In genomic region chr8:121911400-121911799, GRCm38 (mm10) we compare ENCODE assay signal across 28 mouse cellular contexts. TPM values are rescaled to one million over a fixed set of nuclear protein-coding genes. Genes with fewer than 3 reads are reported as not detected.
DNase-seq lines count a peak whose midpoint lies in the region; ATAC-seq and TF ChIP-seq lines count a peak whose summit lies in the region.
"Had no signal": no experiment of that assay in that cellular context is flagged by ENCODE, and none has a peak within 500 bp of the region (broad histone marks: within the 10 kb centered on the region; RNA-seq: fewer than 3 reads in every experiment).

No protein-coding gene starts in this region.

- H3K9me3 ChIP-seq in hindbrain, embryonic 13.5 days = no peaks in the 10 kb centered on the region
- H3K9me3 ChIP-seq in hindbrain, embryonic 11.5 days (ENCODE audit: control insufficient read depth, low read length) = no peaks in the 10 kb centered on the region
- H3K9me3 ChIP-seq in midbrain, embryonic 10.5 days (replicated peaks) = no peaks in the 10 kb centered on the region
- no peaks in the 10 kb centered on the region for H3K9me3 ChIP-seq in midbrain, embryonic 11.5 days (ENCODE audit: control insufficient read depth, low read length)
- peaks cover 2% of the 10 kb centered on the region for H3K9me3 ChIP-seq in CH12.LX (replicated peaks; ENCODE audit: low read length)
- H3K9me3 ChIP-seq: heart, embryonic 13.5 days; limb, embryonic 15.5 days had no signal

- TF ChIP-seq CTCF in CH12.LX (conservative IDR thresholded peaks at IDR 0.05 in 1 of 2, IDR thresholded peaks at IDR 0.05 in 1 of 2; ENCODE audit: low read depth in 2 of 2, low read length in 2 of 2) = no peak
- TF ChIP-seq CTCF in cortical plate, adult 2 months (IDR thresholded peaks at IDR 0.05; ENCODE audit: extremely low read depth, insufficient read depth, low read length) = no peak
- no peak for TF ChIP-seq CTCF in cerebellum, adult 2 months (IDR thresholded peaks at IDR 0.05; ENCODE audit: borderline replicate concordance, insufficient read depth, low read depth, low read length)

- H3K4me1 ChIP-seq in hindbrain, embryonic 13.5 days (replicated peaks) = peaks cover 9% of the 10 kb centered on the region
- H3K4me1 ChIP-seq in hindbrain, embryonic 11.5 days (replicated peaks; ENCODE audit: control insufficient read depth, insufficient read depth, low read length) = no peaks in the 10 kb centered on the region
- H3K4me1 ChIP-seq in midbrain, embryonic 10.5 days = peaks cover 48% of the 10 kb centered on the region
- H3K4me1 ChIP-seq in midbrain, embryonic 11.5 days (ENCODE audit: control insufficient read depth, insufficient read depth, low read length) = peaks cover 9% of the 10 kb centered on the region; the same call in 1 of the 2 replicates
- H3K4me1 ChIP-seq in CH12.LX (ENCODE audit: control insufficient read depth in 1 of 2, insufficient read depth in 2 of 2) = peaks cover 38 to 61% of the 10 kb centered on the region in 2 experiments
- peaks cover 2% of the 10 kb centered on the region; the same call in 1 of the 2 replicates for H3K4me1 ChIP-seq in cortical plate, adult 2 months (ENCODE audit: control insufficient read depth, insufficient read depth, low read length)
- no peaks in the 10 kb centered on the region; the same call in 1 of the 2 replicates for H3K4me1 ChIP-seq in cerebellum, adult 2 months (ENCODE audit: control insufficient read depth, insufficient read depth, low read length)

- peak overlapping the region; percentile 35 for H3K27ac ChIP-seq in hindbrain, embryonic 13.5 days
- H3K27ac ChIP-seq in hindbrain, embryonic 11.5 days (ENCODE audit: low read depth, low read length) = no peak overlapping the region
- H3K27ac ChIP-seq in midbrain, embryonic 10.5 days (replicated peaks) = peak overlapping the region; percentile 55; the same call in 1 of the 2 replicates
- no peak overlapping the region for H3K27ac ChIP-seq in midbrain, embryonic 11.5 days (ENCODE audit: low read depth, low read length)
- H3K27ac ChIP-seq in CH12.LX (ENCODE audit: insufficient read depth, low read depth) = peak overlapping the region; percentile 99
- H3K27ac ChIP-seq in cortical plate, adult 2 months (ENCODE audit: insufficient read depth, low read length) = peak overlapping the region; percentile 68
- H3K27ac ChIP-seq in cerebellum, adult 2 months (ENCODE audit: insufficient read depth, low read length) = no peak overlapping the region; the same call in 1 of the 2 replicates
- H3K27ac ChIP-seq: heart, embryonic 13.5 days; hindbrain, postnatal 0 days; limb, embryonic 15.5 days; stomach, postnatal 0 days had no signal

- H3K79me2 ChIP-seq in CH12.LX (replicated peaks; ENCODE audit: control insufficient read depth, extremely low read depth, insufficient read depth, poor library complexity, severe bottlenecking) = peaks cover 26% of the 10 kb centered on the region

- TF ChIP-seq EP300 in CH12.LX (IDR thresholded peaks at IDR 0.05; ENCODE audit: low read length) = no peak; the same call in none of the 2 replicates

- dilution Hi-C loops in CH12.LX (cut with MboI; ENCODE audit: extremely low pct_ligation_motif_present, extremely low pct_unique_long_range_greater_than_20kb, low sequenced_read_pairs) = no loop called here

- H3K36me3 ChIP-seq in hindbrain, embryonic 13.5 days = no peaks in the 10 kb centered on the region
- no peaks in the 10 kb centered on the region for H3K36me3 ChIP-seq in hindbrain, embryonic 11.5 days (ENCODE audit: control insufficient read depth, insufficient read depth, low read length)
- no peaks in the 10 kb centered on the region for H3K36me3 ChIP-seq in midbrain, embryonic 10.5 days
- no peaks in the 10 kb centered on the region for H3K36me3 ChIP-seq in midbrain, embryonic 11.5 days (ENCODE audit: control insufficient read depth, insufficient read depth, low read length)
- H3K36me3 ChIP-seq in CH12.LX (replicated peaks in 1 of 2; ENCODE audit: control insufficient read depth in 1 of 2, insufficient read depth in 1 of 2, low read length in 1 of 2) = peaks cover 3 to 6% of the 10 kb centered on the region in 2 experiments
- H3K36me3 ChIP-seq: heart, embryonic 13.5 days; limb, embryonic 15.5 days had no signal

- TF ChIP-seq POLR2A in CH12.LX (IDR thresholded peaks at IDR 0.05; ENCODE audit: low read depth, low read length) = no peak
- no peak for TF ChIP-seq POLR2A in cortical plate, adult 2 months (IDR thresholded peaks at IDR 0.05; ENCODE audit: extremely low read depth, insufficient read depth, low read length)
- no peak for TF ChIP-seq POLR2A in cerebellum, adult 2 months (IDR thresholded peaks at IDR 0.05; ENCODE audit: borderline replicate concordance, insufficient read depth, low read length)

- no peak for DNase-seq in hindbrain, embryonic 11.5 days (ENCODE audit: low spot score)
- no peak for DNase-seq in midbrain, embryonic 10.5 days (ENCODE audit: low spot score)
- no peak for DNase-seq in midbrain, embryonic 11.5 days (ENCODE audit: low spot score, missing footprints)
- peak; percentile 78 for DNase-seq in CH12.LX (ENCODE audit: extremely low read depth)
- no peak for DNase-seq in cerebellum, adult 2 months
- DNase-seq: cerebellum, adult 9-11 months; gastrocnemius, postnatal 25 days; heart, adult 18-20 months; heart, postnatal 14 days; kidney, adult 9 months; kidney, postnatal 25 days; layer of hippocampus, adult 9-11 months; left cerebral cortex, postnatal 4 days; lung, adult 18-20 months; lung, postnatal 10 days; right cerebral cortex, postnatal 14 days had no signal

- peaks cover 13% of the 10 kb centered on the region for H3K27me3 ChIP-seq in hindbrain, embryonic 13.5 days
- peaks cover 2% of the 10 kb centered on the region; the same call in 1 of the 2 replicates for H3K27me3 ChIP-seq in hindbrain, embryonic 11.5 days (ENCODE audit: control insufficient read depth, insufficient read depth, low read length)
- H3K27me3 ChIP-seq in midbrain, embryonic 10.5 days (ENCODE audit: low read depth, poor library complexity, severe bottlenecking) = peaks cover 21% of the 10 kb centered on the region
- 0 out of 2 replicates have a peak, but pooled peaks cover 3% of the 10 kb centered on the region for H3K27me3 ChIP-seq in midbrain, embryonic 11.5 days (ENCODE audit: control insufficient read depth, insufficient read depth, low read length)
- H3K27me3 ChIP-seq in CH12.LX (replicated peaks) = no peaks in the 10 kb centered on the region
- no peaks in the 10 kb centered on the region for H3K27me3 ChIP-seq in cerebellum, adult 2 months (ENCODE audit: control insufficient read depth, insufficient read depth, low read length)

- WGBS in hindbrain, embryonic 13.5 days = 92% methylated on average over 6 of the region's 6 CpGs
- WGBS in hindbrain, embryonic 11.5 days = 93% methylated on average over 6 of the region's 6 CpGs
- 91% methylated on average over 6 of the region's 6 CpGs for WGBS in midbrain, embryonic 10.5 days
- 92% methylated on average over 6 of the region's 6 CpGs for WGBS in midbrain, embryonic 11.5 days
- WGBS in cerebellum, adult 2 months = 89% methylated on average over 6 of the region's 6 CpGs

- no peak; the same call in 1 of the 2 replicates for TF ChIP-seq RAD21 in CH12.LX (IDR thresholded peaks at IDR 0.05; ENCODE audit: low read depth, low read length)

- in situ Hi-C loops in CH12.LX (cut with MboI; ENCODE audit: low pct_ligation_motif_present, low pct_unique_long_range_greater_than_20kb, low sequenced_read_pairs) = no loop called here

- H3K4me2 ChIP-seq in hindbrain, embryonic 13.5 days = no peak overlapping the region
- H3K4me2 ChIP-seq in hindbrain, embryonic 11.5 days (replicated peaks; ENCODE audit: low read depth, low read length) = no peak overlapping the region
- no peak overlapping the region for H3K4me2 ChIP-seq in midbrain, embryonic 11.5 days
- H3K4me2 ChIP-seq in CH12.LX (ENCODE audit: insufficient read depth, low read depth, poor library complexity, severe bottlenecking) = peak overlapping the region; percentile 18; the same call in 1 of the 2 replicates
- H3K4me2 ChIP-seq: heart, embryonic 13.5 days; limb, embryonic 15.5 days had no signal

- ATAC-seq in hindbrain, embryonic 13.5 days (ENCODE audit: low FRiP score) = no peak
- ATAC-seq in hindbrain, embryonic 11.5 days (ENCODE audit: low FRiP score) = no peak
- no peak for ATAC-seq in midbrain, embryonic 11.5 days (ENCODE audit: low FRiP score)
- ATAC-seq: forebrain, embryonic 16.5 days; hindbrain, postnatal 0 days; intestine, embryonic 16.5 days had no signal

- H3K4me3 ChIP-seq in hindbrain, embryonic 13.5 days = no peak overlapping the region
- H3K4me3 ChIP-seq in hindbrain, embryonic 11.5 days (ENCODE audit: low read depth, low read length) = no peak overlapping the region
- no peak overlapping the region for H3K4me3 ChIP-seq in midbrain, embryonic 10.5 days
- H3K4me3 ChIP-seq in midbrain, embryonic 11.5 days (ENCODE audit: low read depth, low read length) = no peak overlapping the region
- peak overlapping the region in 1 of 3 experiments; percentile 7 for H3K4me3 ChIP-seq in CH12.LX (replicated peaks in 1 of 3; ENCODE audit: low read depth in 2 of 3, low read length in 2 of 3, poor library complexity in 1 of 3)
- no peak overlapping the region for H3K4me3 ChIP-seq in cortical plate, adult 2 months (ENCODE audit: insufficient read depth, low read length)
- H3K4me3 ChIP-seq in cerebellum, adult 2 months (replicated peaks; ENCODE audit: insufficient read depth, low read depth, low read length) = no peak overlapping the region
- H3K4me3 ChIP-seq: heart, embryonic 13.5 days; limb, embryonic 15.5 days had no signal

- peak overlapping the region; percentile 14; the same call in 1 of the 2 replicates for H3K9ac ChIP-seq in hindbrain, embryonic 13.5 days
- no peak overlapping the region for H3K9ac ChIP-seq in hindbrain, embryonic 11.5 days (ENCODE audit: low read depth, low read length)
- no peak overlapping the region for H3K9ac ChIP-seq in midbrain, embryonic 11.5 days (ENCODE audit: low read length)
- H3K9ac ChIP-seq in CH12.LX (ENCODE audit: insufficient read depth, low read depth) = peak overlapping the region; percentile 22
- H3K9ac ChIP-seq: heart, embryonic 13.5 days; limb, embryonic 15.5 days had no signal

RNA-seq across cellular contexts. Expression of gene Slc7a5, which starts 3.9 kb away (rescaled TPM):
- 37.9 and 39.7 TPM in 2 replicates for polyA plus RNA-seq in hindbrain, embryonic 13.5 days (2015; fragmentation: Nextera tagmentation; extraction: Ambion mirVana)
- polyA plus RNA-seq in hindbrain, embryonic 11.5 days (2014; fragmentation: Nextera tagmentation; extraction: Ambion mirVana) = 23.3 and 29.9 TPM in 2 replicates
- 29.3 and 32.7 TPM in 2 replicates for polyA plus RNA-seq in midbrain, embryonic 10.5 days (2016; fragmentation: Nextera tagmentation; extraction: Ambion mirVana)
- polyA plus RNA-seq in midbrain, embryonic 11.5 days (2014; fragmentation: Nextera tagmentation; extraction: Ambion mirVana) = 34.9 and 36.5 TPM in 2 replicates
- 156 and 207 TPM in 2 replicates for total RNA-seq in CH12.LX (2012; rRNA removed)
- 110 and 119 TPM in 2 replicates for total RNA-seq in CH12.LX (2014; rRNA removed)
- polyA plus RNA-seq in CH12.LX (2012; ENCODE audit: insufficient read length, low read depth) = 235 and 291 TPM in 2 replicates
- 74.1 and 75.6 TPM in 2 replicates for polyA plus RNA-seq in cortical plate, adult 2 months (2012; rRNA removed)
- polyA plus RNA-seq in cerebellum, adult 2 months (2012; rRNA removed) = 70.7 and 78.0 TPM in 2 replicates

RNA-seq across cellular contexts. Expression of gene Car5a, which starts 33.3 kb away (rescaled TPM):
- 0.19 and 0.43 TPM in 2 replicates for polyA plus RNA-seq in hindbrain, embryonic 13.5 days (2015; fragmentation: Nextera tagmentation; extraction: Ambion mirVana)
- 0.15 TPM in 1 of 2 replicates, not detected in the other for polyA plus RNA-seq in hindbrain, embryonic 11.5 days (2014; fragmentation: Nextera tagmentation; extraction: Ambion mirVana)
- polyA plus RNA-seq in midbrain, embryonic 10.5 days (2016; fragmentation: Nextera tagmentation; extraction: Ambion mirVana) = 0.27 and 0.30 TPM in 2 replicates
- polyA plus RNA-seq in midbrain, embryonic 11.5 days (2014; fragmentation: Nextera tagmentation; extraction: Ambion mirVana) = 0.14 TPM in 1 of 2 replicates, not detected in the other
- total RNA-seq in CH12.LX (2012; rRNA removed) (3.1 and 9.7 TPM in 2 replicates), CH12.LX (2014; rRNA removed) (not detected in 2 replicates)
- 0.90 and 1.6 TPM in 2 replicates for polyA plus RNA-seq in CH12.LX (2012; ENCODE audit: insufficient read length, low read depth)
- 0.29 and 0.42 TPM in 2 replicates for polyA plus RNA-seq in cortical plate, adult 2 months (2012; rRNA removed)
- 0.44 and 0.59 TPM in 2 replicates for polyA plus RNA-seq in cerebellum, adult 2 months (2012; rRNA removed)
- total RNA-seq: adrenal gland, postnatal 36 days; common myeloid progenitor, adult 5-6 weeks; gastrocnemius, postnatal 25 days; heart, adult 18-20 months; heart, postnatal 14 days had no signal
- polyA plus RNA-seq: embryonic facial prominence, embryonic 11.5 days; limb, embryonic 15.5 days; urinary bladder, adult 2 months had no signal

RNA-seq across cellular contexts. Expression of gene Banp, which starts 38.1 kb away (rescaled TPM):
- polyA plus RNA-seq in hindbrain, embryonic 13.5 days (2015; fragmentation: Nextera tagmentation; extraction: Ambion mirVana) = 50.3 and 59.0 TPM in 2 replicates
- polyA plus RNA-seq in hindbrain, embryonic 11.5 days (2014; fragmentation: Nextera tagmentation; extraction: Ambion mirVana) = 50.8 and 51.8 TPM in 2 replicates
- polyA plus RNA-seq in midbrain, embryonic 10.5 days (2016; fragmentation: Nextera tagmentation; extraction: Ambion mirVana) = 53.2 and 64.6 TPM in 2 replicates
- 48.8 and 53.4 TPM in 2 replicates for polyA plus RNA-seq in midbrain, embryonic 11.5 days (2014; fragmentation: Nextera tagmentation; extraction: Ambion mirVana)
- total RNA-seq in CH12.LX (2012; rRNA removed) (29.1 and 34.2 TPM in 2 replicates), CH12.LX (2014; rRNA removed) (20.9 and 25.7 TPM in 2 replicates)
- polyA plus RNA-seq in CH12.LX (2012; ENCODE audit: insufficient read length, low read depth) = 13.2 and 14.9 TPM in 2 replicates
- 68.4 and 76.1 TPM in 2 replicates for polyA plus RNA-seq in cortical plate, adult 2 months (2012; rRNA removed)
- polyA plus RNA-seq in cerebellum, adult 2 months (2012; rRNA removed) = 64.3 and 67.1 TPM in 2 replicates

Comparison
In these comparisons a context has a peak if more than half of its experiments do, and no peak if none do; other contexts are left out.
1. H3K27ac ChIP-seq: peak in hindbrain, embryonic 13.5 days (single experiment), midbrain, embryonic 10.5 days (single experiment), CH12.LX (single experiment) and cortical plate, adult 2 months (single experiment); none in hindbrain, embryonic 11.5 days (single experiment), midbrain, embryonic 11.5 days (single experiment) and cerebellum, adult 2 months (single experiment).
2. H3K9ac ChIP-seq: peak in hindbrain, embryonic 13.5 days (single experiment) and CH12.LX (single experiment); none in hindbrain, embryonic 11.5 days (single experiment) and midbrain, embryonic 11.5 days (single experiment).